Mouse (Mus musculus) MEL (cell line): ENCODE results near the gene Tbca.

ENCODE experiments used
- CHD2 ChIP-seq: IDR thresholded peaks from 2 replicates; pipeline ENCODE4 v1.6.1; 2011; ENCODE audit warnings: low read length, improper control_type of control experiment
- CTCF ChIP-seq, 3 experiments: IDR thresholded peaks in 2 of 3; conservative IDR thresholded peaks in 1 of 3; 2 replicates each; pipeline ENCODE4 v1.5.1; 2011 to 2012; ENCODE audit warnings: low read length in 3 of 3, low read depth in 2 of 3, mild to moderate bottlenecking in 2 of 3, improper control_type of control experiment in 1 of 3, inconsistent platforms in 1 of 3, mixed read lengths in 1 of 3, moderate library complexity in 1 of 3; ENCODE audit not compliant: control insufficient read depth in 1 of 3, insufficient read depth in 1 of 3, poor library complexity in 1 of 3, severe bottlenecking in 1 of 3
- E2F4 ChIP-seq: IDR thresholded peaks from 2 replicates; pipeline ENCODE4 v1.6.1; 2011; ENCODE audit warnings: low read depth, low read length, improper control_type of control experiment, borderline replicate concordance
- KAT2A ChIP-seq: conservative IDR thresholded peaks from 2 replicates; pipeline ENCODE4 v1.6.1; 2012; ENCODE audit warnings: low read depth, low read length, improper control_type of control experiment, inconsistent platforms
- MAX ChIP-seq: IDR thresholded peaks from 2 replicates; pipeline ENCODE4 v1.6.1; 2011; ENCODE audit warnings: low read length, improper control_type of control experiment
- MAZ ChIP-seq: IDR thresholded peaks from 2 replicates; pipeline ENCODE4 v1.6.1; 2012; ENCODE audit warnings: low read depth, mild to moderate bottlenecking, inconsistent platforms, low read length, improper control_type of control experiment
- POLR2A ChIP-seq, 2 experiments: IDR thresholded peaks; 2 replicates each; pipeline ENCODE4 v1.6.1; 2011 to 2012; ENCODE audit warnings: low read length in 2 of 2, mild to moderate bottlenecking in 2 of 2, control low read depth in 1 of 2, improper control_type of control experiment in 1 of 2, low read depth in 1 of 2, moderate library complexity in 1 of 2; ENCODE audit not compliant: control insufficient read depth in 1 of 2, insufficient read depth in 1 of 2, poor library complexity in 1 of 2
- POLR2AphosphoS2 ChIP-seq: IDR thresholded peaks from 2 replicates; pipeline ENCODE4 v1.6.1; 2011; ENCODE audit warnings: low read length, improper control_type of control experiment
- TCF12 ChIP-seq: IDR thresholded peaks from 2 replicates; pipeline ENCODE4 v1.6.1; 2014; ENCODE audit warnings: low read depth, mild to moderate bottlenecking, inconsistent platforms, low read length, improper control_type of control experiment, moderate library complexity
- USF1 ChIP-seq: IDR thresholded peaks from 2 replicates; pipeline ENCODE4 v1.6.1; 2014; ENCODE audit warnings: low read depth, mild to moderate bottlenecking, inconsistent platforms, low read length, improper control_type of control experiment, moderate library complexity
- ZC3H11A ChIP-seq: IDR thresholded peaks from 2 replicates; pipeline ENCODE4 v1.6.1; 2012; ENCODE audit warnings: low read depth, mild to moderate bottlenecking, inconsistent platforms, low read length, improper control_type of control experiment
- ZMIZ1 ChIP-seq: IDR thresholded peaks from 2 replicates; pipeline ENCODE4 v1.6.1; 2012; ENCODE audit warnings: low read depth, mild to moderate bottlenecking, inconsistent platforms, low read length, improper control_type of control experiment, moderate library complexity

- TF ChIP-seq TCF12 (no peak), E2F4 (no peak), CTCF (IDR thresholded peaks at IDR 0.05 in 2 of 3, conservative IDR thresholded peaks at IDR 0.05 in 1 of 3; ENCODE audit: control insufficient read depth in 1 of 3, insufficient read depth in 1 of 3, low read depth in 2 of 3, low read length in 3 of 3, poor library complexity in 1 of 3, severe bottlenecking in 1 of 3) (no peak), POLR2A (IDR thresholded peaks at IDR 0.05; ENCODE audit: control insufficient read depth in 1 of 2, insufficient read depth in 1 of 2, low read depth in 1 of 2, low read length in 2 of 2, poor library complexity in 1 of 2) (no peak), MAX (no peak), USF1 (no peak), ZMIZ1 (no peak), ZC3H11A (no peak), MAZ (no peak), KAT2A (no peak), CHD2 (no peak), POLR2AphosphoS2 (no peak)
These were observed 37.7 kb downstream of the Tbca start for GRCm38 (mm10) chr13:94826389-94826788.
